Mouse (Mus musculus) G1E (cell line): ENCODE data around the gene Adgrl2.

Source experiments
- CTCF ChIP-seq: IDR thresholded peaks from 2 replicates; pipeline ENCODE4 v1.5.1; 2012; ENCODE audit warnings: low read depth, low read length, inconsistent platforms, mixed read lengths
- GATA2 ChIP-seq: IDR thresholded peaks from 2 replicates; pipeline ENCODE4 v1.6.1; 2012; ENCODE audit warnings: low read depth, low read length, inconsistent platforms, borderline replicate concordance
- POLR2AphosphoS5 ChIP-seq: IDR thresholded peaks from 2 replicates; pipeline ENCODE4 v1.6.1; 2012; ENCODE audit warnings: low read depth, low read length, inconsistent platforms; ENCODE audit not compliant: insufficient replicate concordance
- TAL1 ChIP-seq: conservative IDR thresholded peaks from 2 replicates; pipeline ENCODE4 v1.6.1; 2012; ENCODE audit warnings: low read depth, low read length, inconsistent platforms, mixed read lengths

- no peak for TF ChIP-seq CTCF
- TF ChIP-seq TAL1, result no peak
- TF ChIP-seq POLR2AphosphoS5, result no peak
- TF ChIP-seq GATA2, result no peak
Measured at GRCm38 (mm10) chr3:148866053-148866452, 124.3 kb downstream of the Adgrl2 start.
